Mouse (Mus musculus) splenic B cell, adult 2 months (primary cell): ENCODE results near the gene Mtmr4.
A peak's percentile ranks its signal among the peaks of the same experiment; 100 is the strongest.

ENCODE experiments used
- DNase-seq: peaks from one replicate; pipeline ENCODE4 v3.0.0-alpha.2; 2011; ENCODE audit warnings: low read depth, low spot score
- H3K27me3 ChIP-seq: 2 replicates; pipeline ENCODE4 v1.6.1; 2012; ENCODE audit warnings: mild to moderate bottlenecking, low read length, moderate library complexity, mixed read lengths; ENCODE audit not compliant: control insufficient read depth, poor library complexity, insufficient read depth, severe bottlenecking
- H3K36me3 ChIP-seq: 2 replicates; pipeline ENCODE4 v1.6.1; 2012; ENCODE audit warnings: mild to moderate bottlenecking, low read length, moderate library complexity, mixed read lengths; ENCODE audit not compliant: control insufficient read depth, poor library complexity, insufficient read depth, severe bottlenecking

The Mtmr4 gene

DNA sequence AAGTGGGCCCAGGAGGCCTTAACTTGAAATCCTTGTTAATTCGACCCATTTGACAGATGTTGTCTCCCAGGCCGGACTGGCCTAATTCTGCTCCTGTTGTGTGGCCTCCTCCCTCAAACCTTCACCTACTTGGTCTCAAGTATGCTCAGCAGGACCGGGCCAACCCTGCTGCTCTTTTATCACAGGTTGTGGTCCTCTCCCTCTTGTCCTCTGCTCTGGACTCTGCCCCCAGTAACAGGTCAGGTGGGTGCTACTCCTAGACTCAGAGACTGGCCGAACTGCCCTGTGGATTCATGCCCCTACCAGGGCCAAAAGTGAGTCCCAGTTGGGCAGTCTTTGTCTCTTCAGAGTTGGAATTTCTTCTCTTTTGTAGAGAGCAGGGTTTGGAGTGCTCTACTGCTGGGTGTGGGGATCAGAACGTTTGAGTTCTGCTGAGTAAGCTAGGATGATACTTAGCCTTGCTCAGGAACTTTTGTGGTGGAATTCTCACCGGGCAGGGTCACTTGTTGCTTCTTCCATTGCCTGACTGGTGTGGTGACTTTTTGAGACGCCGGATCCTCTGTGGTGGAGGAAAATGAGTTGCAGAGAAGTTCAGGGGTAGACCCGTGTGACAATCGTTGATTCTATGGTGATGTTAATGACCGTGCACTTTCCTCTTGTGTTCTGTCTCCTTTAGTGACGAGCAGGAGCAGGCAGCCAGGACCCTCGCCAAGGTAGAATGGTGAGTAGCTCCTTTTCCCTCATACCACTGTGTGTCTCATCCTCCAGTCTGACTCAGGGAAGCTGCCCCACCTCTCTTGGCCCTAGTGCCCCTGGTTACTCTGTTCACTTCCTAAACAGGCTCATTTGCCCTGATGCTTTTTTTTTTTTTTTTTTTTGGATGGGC, 994 bp downstream of the Mtmr4 start:
- Histone ChIP-seq H3K36me3 (no peaks in the 10 kb centered on the region; the same call in 1 of the 2 replicates), H3K27me3 (no peaks in the 10 kb centered on the region)
- no peak for DNase-seq

DNA sequence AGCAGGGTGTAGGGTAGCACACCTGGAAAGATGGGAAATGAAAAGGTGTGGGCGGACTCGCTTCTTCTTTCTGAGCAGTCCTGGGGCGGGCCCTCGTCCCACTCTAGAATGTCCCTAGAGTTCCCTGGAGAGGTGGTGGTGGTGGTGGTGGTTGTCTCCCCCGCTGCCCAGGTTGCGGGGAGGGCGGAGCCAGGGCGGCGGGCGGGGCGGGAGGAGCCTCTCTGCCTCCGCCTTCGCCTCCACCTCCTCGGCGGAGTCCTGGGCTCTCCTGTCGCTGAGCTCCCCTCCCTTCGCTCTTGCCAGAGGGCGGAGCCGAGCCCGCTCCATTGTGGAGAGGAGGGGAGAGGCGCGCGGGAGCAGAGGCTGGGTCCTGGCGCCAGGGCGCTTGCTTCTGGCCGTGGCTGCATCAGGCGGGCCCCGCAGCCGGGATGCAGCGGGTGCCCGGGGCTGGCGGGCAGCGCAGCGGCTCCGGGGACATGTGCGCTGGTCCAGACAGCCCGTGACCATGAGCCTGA, 3.4 kb downstream of the Mtmr4 start:
- peaks cover 8% of the 10 kb centered on the region; the same call in 1 of the 2 replicates for H3K36me3 ChIP-seq
- DNase-seq = peak; percentile 74

DNA sequence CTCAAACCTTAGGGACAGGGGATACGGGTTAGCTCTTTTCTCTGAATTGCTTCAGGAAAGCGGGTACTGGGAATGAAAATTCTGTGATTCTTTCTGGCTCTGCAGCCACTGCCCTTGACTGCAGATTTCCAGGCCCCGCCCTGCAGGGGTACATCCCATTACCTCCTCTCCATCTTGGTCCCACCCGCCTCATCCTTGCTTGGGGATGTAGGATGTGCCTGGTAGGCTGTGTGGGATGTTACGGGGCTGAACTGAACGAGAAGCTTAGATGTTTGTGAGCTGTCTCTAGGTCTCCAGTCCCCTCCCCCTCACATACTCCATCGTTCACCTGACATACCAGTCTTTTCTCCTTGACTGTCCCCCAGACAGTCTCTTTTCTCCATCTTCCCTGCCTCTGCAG, 4.0 kb downstream of the Mtmr4 start:
- DNase-seq = no peak
- Histone ChIP-seq H3K36me3 (peaks cover 8% of the 10 kb centered on the region; the same call in 1 of the 2 replicates), H3K27me3 (no peaks in the 10 kb centered on the region)

More for the DNA sequence above, 3.4 kb downstream of the Mtmr4 start:
- H3K27me3 ChIP-seq = no peaks in the 10 kb centered on the region

DNA sequence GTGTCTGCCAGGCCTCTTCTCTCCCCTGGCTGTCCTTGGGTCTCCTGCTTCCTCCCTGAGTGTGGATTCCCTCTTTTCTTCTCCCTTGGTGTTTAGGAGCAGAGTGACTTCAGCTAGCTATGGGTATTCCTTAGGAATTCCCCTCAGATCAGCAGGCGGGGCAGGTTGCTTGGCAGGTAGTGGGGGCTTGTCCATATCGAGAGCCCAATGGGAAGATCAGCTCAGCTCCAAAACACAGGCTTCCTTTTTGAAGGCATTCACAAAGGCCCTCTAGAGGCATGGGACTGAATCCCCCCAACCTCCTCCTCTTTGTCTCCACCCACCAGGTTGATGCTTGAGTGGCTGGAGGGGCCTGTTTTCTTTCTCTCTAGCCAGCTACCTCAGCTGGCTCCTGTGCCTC, 4.5 kb downstream of the Mtmr4 start:
- Histone ChIP-seq H3K36me3 (peaks cover 11% of the 10 kb centered on the region), H3K27me3 (no peaks in the 10 kb centered on the region)
- no peak for DNase-seq

DNA sequence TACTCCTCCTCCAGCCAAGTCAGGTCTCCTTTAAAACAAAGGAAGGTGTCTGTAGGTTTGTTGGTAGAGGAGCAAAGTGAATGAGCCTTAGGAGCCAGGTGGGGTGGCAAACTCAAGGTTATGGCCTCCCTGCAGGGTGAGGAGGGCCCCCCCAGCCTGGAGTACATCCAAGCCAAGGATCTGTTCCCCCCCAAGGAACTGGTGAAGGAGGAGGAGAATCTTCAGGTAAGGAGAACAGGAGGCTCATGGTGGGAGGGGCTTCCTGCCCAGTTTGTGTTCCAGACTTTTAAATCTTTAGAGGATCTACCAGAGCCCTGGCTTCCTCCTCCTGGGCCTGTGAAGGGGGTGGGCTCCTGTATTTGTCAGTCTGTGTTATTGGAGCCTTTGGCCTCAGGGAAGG, 5.1 kb downstream of the Mtmr4 start:
- Histone ChIP-seq H3K27me3 (no peaks in the 10 kb centered on the region), H3K36me3 (peaks cover 16% of the 10 kb centered on the region)
- DNase-seq = no peak

DNA sequence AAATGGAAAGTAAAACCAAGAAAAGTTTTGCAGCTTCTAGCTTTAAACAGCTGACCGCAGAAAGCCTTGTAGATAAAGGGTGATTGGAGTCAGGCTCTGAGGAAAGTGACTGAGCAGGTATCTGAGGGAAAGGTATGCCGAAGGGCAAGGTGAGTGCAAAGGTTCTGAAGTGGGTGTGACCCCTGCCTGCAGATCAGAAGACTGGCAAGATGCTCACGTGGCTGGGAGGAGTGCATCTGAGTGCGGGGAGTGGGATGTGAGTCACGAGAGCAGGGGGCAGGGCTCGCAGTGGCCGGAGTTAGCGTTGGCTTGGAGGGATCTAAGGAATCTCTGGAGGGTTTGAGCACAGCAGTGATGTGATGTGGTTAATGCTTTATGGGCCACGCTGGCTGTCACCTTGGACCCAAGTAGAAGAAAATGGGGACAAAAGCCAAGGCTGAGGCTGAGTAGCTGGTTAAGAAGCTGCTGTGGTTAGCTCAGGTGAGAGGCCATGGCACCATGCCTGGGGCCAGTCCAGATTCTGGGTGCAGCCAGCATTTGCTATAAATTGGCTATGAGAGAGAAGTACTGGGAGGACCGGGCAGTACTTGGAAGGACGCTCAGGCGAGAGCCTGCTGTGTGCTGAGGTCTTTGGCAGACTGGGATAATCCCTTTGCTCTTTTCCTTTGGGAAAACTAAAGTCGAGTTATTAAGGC, 7.6 kb downstream of the Mtmr4 start:
- H3K27me3 ChIP-seq = no peaks in the 10 kb centered on the region
- peaks cover 21% of the 10 kb centered on the region for H3K36me3 ChIP-seq
- DNase-seq = no peak

DNA sequence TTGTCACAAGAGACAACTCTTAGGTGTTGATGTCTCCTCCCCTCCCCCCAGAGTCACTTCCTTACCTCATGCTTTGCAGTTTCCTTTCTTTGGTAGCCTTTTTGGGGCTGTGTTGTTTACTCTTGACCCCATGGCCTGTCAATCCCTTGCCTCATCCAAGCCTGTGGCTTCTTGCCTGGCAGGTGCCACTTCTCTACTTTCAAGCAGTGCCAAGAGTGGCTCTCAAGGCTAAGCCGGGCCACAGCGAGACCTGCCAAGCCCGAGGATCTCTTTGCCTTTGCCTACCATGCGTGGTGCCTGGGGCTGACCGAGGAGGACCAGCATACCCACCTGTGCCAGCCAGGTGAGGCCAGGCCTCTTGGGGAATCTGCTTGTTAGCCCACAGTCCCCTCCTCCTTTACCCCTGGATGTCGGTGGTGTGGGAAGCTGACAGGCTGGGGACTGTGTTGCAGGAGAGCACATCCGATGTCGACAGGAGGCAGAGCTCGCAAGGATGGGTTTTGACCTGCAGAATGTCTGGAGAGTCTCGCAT, 8.4 kb downstream of the Mtmr4 start:
- no peaks in the 10 kb centered on the region for H3K27me3 ChIP-seq
- no peak for DNase-seq
- peaks cover 25% of the 10 kb centered on the region for H3K36me3 ChIP-seq

DNA sequence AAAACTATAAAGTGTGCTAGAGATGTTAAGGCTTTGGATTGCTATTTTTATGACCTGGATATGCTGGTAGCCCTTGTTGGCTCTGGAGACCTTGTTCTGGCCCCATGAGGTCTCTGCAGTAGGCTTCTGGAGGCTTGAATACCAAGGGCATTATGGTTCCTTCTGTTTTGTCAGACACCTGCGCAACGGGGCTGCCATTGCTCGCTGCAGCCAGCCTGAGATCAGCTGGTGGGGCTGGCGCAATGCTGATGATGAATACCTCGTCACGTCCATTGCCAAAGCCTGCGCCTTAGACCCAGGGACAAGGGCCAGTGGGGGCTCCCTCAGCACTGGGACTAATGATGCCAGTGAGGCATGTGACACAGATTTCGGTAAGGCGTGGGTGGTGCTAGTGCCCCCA, 10.3 kb downstream of the Mtmr4 start:
- Histone ChIP-seq H3K36me3 (peaks cover 27% of the 10 kb centered on the region), H3K27me3 (no peaks in the 10 kb centered on the region)
- no peak for DNase-seq

DNA sequence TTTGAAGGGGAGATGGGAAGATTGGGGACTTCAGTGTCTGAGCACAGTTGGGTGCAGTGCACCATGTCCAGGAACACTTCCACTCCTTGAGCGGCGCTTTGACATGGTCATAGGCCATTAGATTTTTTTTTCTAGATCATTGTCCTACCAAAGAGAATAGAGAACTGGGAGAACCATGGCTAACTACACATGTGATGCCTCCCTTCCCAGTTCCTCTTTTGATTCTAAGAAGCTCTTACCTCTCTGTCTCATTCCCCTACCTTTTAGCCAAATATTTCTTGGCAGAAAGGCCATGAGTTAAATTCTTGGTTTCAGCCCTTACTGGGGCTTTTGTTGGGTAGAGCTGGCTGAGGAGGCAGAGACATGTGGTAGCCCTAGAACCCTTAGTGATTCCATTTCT, 11.6 kb downstream of the Mtmr4 start:
- H3K36me3 ChIP-seq = peaks cover 29% of the 10 kb centered on the region
- DNase-seq = no peak
- H3K27me3 ChIP-seq = no peaks in the 10 kb centered on the region

DNA sequence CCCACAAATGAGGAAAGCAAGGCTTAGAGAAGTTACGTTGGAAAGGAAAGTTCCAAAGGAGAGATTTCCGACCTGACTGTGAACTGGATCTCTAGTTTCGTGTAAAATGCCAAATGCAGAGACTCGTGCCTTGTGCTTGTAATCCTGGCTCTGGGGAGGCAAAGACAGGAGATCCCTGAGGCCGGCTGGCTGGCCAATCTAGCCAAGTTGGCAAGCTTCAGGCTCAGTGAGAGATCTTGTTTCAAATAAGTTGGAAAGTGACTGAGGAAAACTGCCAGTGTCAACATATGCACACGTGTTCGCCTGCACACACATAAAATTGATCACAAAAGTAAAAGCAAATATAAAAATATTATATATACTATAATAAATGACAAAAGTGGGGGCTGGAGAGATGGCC, 17.3 kb downstream of the Mtmr4 start:
- Histone ChIP-seq H3K36me3 (peaks cover 31% of the 10 kb centered on the region), H3K27me3 (no peaks in the 10 kb centered on the region)
- DNase-seq = no peak

DNA sequence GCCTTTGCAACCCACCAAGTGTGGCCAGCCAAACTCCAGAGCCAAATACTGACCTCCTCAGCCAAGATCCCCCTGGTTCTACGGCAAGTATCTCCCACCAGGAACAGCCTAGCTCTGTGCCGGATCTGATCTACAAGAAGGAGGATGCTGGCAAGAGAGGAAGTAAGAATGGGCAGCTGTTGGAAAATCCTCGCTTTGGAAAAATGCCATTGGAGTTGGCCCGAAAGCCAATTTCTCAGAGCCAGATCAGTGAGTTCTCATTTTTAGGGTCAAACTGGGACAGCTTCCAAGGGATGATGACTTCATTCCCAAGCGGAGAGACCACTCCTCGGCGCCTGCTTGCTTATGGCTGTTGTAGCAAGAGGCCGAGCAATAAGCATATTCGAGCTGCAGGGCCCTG, 19.6 kb downstream of the Mtmr4 start:
- Histone ChIP-seq H3K27me3 (no peaks in the 10 kb centered on the region), H3K36me3 (peaks cover 41% of the 10 kb centered on the region)
- no peak for DNase-seq

DNA sequence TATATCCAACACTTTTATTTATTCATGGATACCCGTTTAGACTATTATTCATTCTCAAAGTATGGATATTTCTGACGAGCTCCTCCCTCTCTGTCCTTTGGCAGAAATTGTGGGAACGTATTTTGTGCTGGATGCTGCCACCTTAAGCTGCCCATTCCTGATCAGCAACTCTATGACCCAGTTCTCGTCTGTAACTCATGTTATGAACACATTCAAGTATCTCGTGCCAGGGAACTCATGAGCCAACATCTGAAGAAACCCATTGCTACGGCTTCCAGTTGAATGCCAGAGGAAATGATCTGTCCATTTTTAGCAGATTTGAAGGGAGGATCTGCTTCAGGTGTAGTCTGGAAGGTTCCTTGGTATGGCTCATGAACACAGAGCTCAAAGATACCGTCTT, 22.0 kb downstream of the Mtmr4 start:
- Histone ChIP-seq H3K27me3 (no peaks in the 10 kb centered on the region), H3K36me3 (peaks cover 48% of the 10 kb centered on the region)
- no peak for DNase-seq

DNA sequence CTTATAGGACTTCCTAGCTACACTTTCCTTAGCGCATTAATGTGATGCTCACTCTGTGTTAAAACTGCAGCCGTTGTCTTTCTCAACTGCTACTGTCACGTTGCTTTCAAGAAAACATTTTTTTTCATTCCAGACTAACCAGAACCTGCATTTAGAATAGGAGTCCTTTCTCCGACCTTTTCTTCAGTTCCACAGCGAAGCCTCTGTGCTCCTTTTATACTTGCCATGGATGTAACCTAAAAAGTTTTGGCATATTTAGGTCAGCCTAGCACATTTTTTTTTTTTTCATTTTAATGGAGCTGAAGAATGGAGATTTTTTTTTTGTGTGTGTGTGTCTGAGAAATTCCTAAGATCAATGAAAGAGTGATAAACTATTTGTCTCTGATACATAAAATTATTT, 23.6 kb downstream of the Mtmr4 start:
- H3K27me3 ChIP-seq = no peaks in the 10 kb centered on the region
- DNase-seq = no peak

DNA sequence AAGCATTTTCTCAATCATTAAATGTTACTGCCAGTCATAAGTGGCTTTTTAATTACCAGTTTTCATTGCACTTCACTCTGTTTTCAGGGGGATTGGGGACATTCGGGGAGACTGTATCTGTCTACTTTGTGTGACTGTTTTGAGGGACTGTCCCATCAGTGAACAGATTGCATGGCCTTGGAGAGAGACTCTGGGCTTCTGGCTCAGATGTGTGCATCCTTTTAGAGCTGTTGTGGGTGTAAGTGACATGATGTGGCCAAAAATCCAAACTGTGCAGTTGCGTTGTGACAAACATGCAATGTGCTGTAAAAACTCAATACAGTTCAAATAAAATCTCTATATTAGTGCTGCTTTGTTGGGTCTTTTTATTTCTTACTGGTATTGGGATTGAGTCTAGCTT, 24.0 kb downstream of the Mtmr4 start:
- no peak for DNase-seq
- H3K36me3 ChIP-seq = peaks cover 44% of the 10 kb centered on the region
- H3K27me3 ChIP-seq = no peaks in the 10 kb centered on the region

More for the DNA sequence above, 23.6 kb downstream of the Mtmr4 start:
- H3K36me3 ChIP-seq = peaks cover 45% of the 10 kb centered on the region
